Mouse (Mus musculus) lung, postnatal 10 days (tissue): Measurements from ENCODE around the gene Ecel1.

Experiments
- DNase-seq: peaks from one replicate; pipeline ENCODE4 v3.0.0; 2021

The Ecel1 gene

GRCm38 (mm10) chr1:87164796-87165184, 8.5 kb upstream of the Ecel1 start:
- DNase-seq, result no peak

GRCm38 (mm10) chr1:87164164-87164795, 8.0 kb upstream of the Ecel1 start:
- no peak for DNase-seq

- DNase-seq, result no peak
Measured at GRCm38 (mm10) chr1:87159396-87159795, 3.1 kb upstream of the Ecel1 start.

- no peak for DNase-seq
Measured at GRCm38 (mm10) chr1:87155531-87156198, 656 bp downstream of the Ecel1 start.

- DNase-seq, result no peak
Measured at GRCm38 (mm10) chr1:87154501-87155120, 1.7 kb downstream of the Ecel1 start.

- no peak for DNase-seq
Measured at GRCm38 (mm10) chr1:87153776-87154500, 2.4 kb downstream of the Ecel1 start.

GRCm38 (mm10) chr1:87151286-87151685, 5.0 kb downstream of the Ecel1 start:
- DNase-seq, result no peak

GRCm38 (mm10) chr1:87149422-87149821, 6.9 kb downstream of the Ecel1 start:
- DNase-seq, result no peak

- no peak for DNase-seq
Measured at GRCm38 (mm10) chr1:87143141-87143540, 13.2 kb downstream of the Ecel1 start.

- peak; percentile 47 for DNase-seq
Measured at GRCm38 (mm10) chr1:87142456-87142855, 13.9 kb downstream of the Ecel1 start.

GRCm38 (mm10) chr1:87141550-87141949, 14.8 kb downstream of the Ecel1 start:
- DNase-seq, result no peak

GRCm38 (mm10) chr1:87131803-87132202, 24.5 kb downstream of the Ecel1 start:
- no peak for DNase-seq

GRCm38 (mm10) chr1:87127206-87128030, 28.9 kb downstream of the Ecel1 start:
- peak; percentile 11 for DNase-seq

- DNase-seq, result no peak
Measured at GRCm38 (mm10) chr1:87124673-87125072, 31.6 kb downstream of the Ecel1 start, which contains the start of gene Akp3. Gene Akp3, plus strand, starts transcription at chr1:87124973.

- no peak for DNase-seq
Measured at GRCm38 (mm10) chr1:87114784-87115183, 41.5 kb downstream of the Ecel1 start.

GRCm38 (mm10) chr1:87111719-87112354, 44.5 kb downstream of the Ecel1 start:
- peak; percentile 41 for DNase-seq

GRCm38 (mm10) chr1:87108564-87108963, 47.8 kb downstream of the Ecel1 start:
- DNase-seq, result no peak

- no peak for DNase-seq
Measured at GRCm38 (mm10) chr1:87106536-87106935, 49.8 kb downstream of the Ecel1 start.

- no peak for DNase-seq
Measured at GRCm38 (mm10) chr1:87103936-87104335, 52.4 kb downstream of the Ecel1 start.

- no peak for DNase-seq
Measured at GRCm38 (mm10) chr1:87102114-87102513, 54.2 kb downstream of the Ecel1 start.

- DNase-seq, result no peak
Measured at GRCm38 (mm10) chr1:87101411-87101810, 54.9 kb downstream of the Ecel1 start, which contains the start of gene Alpi. Gene Alpi, minus strand, starts transcription at chr1:87101606.
